ENCODE assay signal across 16 mouse cellular contexts in genomic region chr9:14024701-14025100, GRCm38 (mm10).
A peak's percentile ranks its signal among the peaks of the same experiment; 100 is the strongest.
DNase-seq lines count a peak whose midpoint lies in the region; TF ChIP-seq lines count a peak whose summit lies in the region.
"Had no signal": no experiment of that assay in that cellular context is flagged by ENCODE, and none has a peak within 500 bp of the region (broad histone marks: within the 10 kb centered on the region; RNA-seq: fewer than 3 reads in every experiment).

No protein-coding gene starts in this region.

- H3K27ac ChIP-seq in thymus, adult 2 months (ENCODE audit: control insufficient read depth, insufficient read depth, low read length): no peak overlapping the region
- H3K27ac ChIP-seq: embryonic facial prominence, embryonic 13.5 days; hindbrain, postnatal 0 days; midbrain, embryonic 10.5 days; stomach, postnatal 0 days had no signal

- intact Hi-C loops in gastrocnemius, postnatal 36 days (cut with DNase I): no loop called here

- no peaks in the 10 kb centered on the region for H3K36me3 ChIP-seq in thymus, adult 2 months (ENCODE audit: control insufficient read depth, insufficient read depth, low read length)
- H3K36me3 ChIP-seq: embryonic facial prominence, embryonic 13.5 days; midbrain, embryonic 10.5 days had no signal

- no peaks in the 10 kb centered on the region for H3K27me3 ChIP-seq in thymus, adult 2 months (ENCODE audit: control insufficient read depth, insufficient read depth, low read length)
- H3K27me3 ChIP-seq: embryonic facial prominence, embryonic 13.5 days had no signal

- no peak for TF ChIP-seq POLR2A in lung, adult 2 months (IDR thresholded peaks at IDR 0.05; ENCODE audit: borderline replicate concordance, extremely low read depth, low read depth, low read length)
- no peak for TF ChIP-seq POLR2A in thymus, adult 2 months (IDR thresholded peaks at IDR 0.05; ENCODE audit: control insufficient read depth, extremely low read depth, insufficient read depth, low read length, poor library complexity)

- H3K4me1 ChIP-seq in lung, adult 2 months (ENCODE audit: control insufficient read depth, insufficient read depth, low read length): peaks cover 2% of the 10 kb centered on the region; the same call in 1 of the 2 replicates
- H3K4me1 ChIP-seq in thymus, adult 2 months (replicated peaks; ENCODE audit: control insufficient read depth, insufficient read depth, low read length): no peaks in the 10 kb centered on the region
- H3K4me1 ChIP-seq: midbrain, embryonic 10.5 days had no signal

- no peak overlapping the region for H3K4me3 ChIP-seq in lung, adult 2 months (replicated peaks; ENCODE audit: extremely low read depth, low read depth, low read length)
- no peak overlapping the region for H3K4me3 ChIP-seq in thymus, adult 2 months (ENCODE audit: control insufficient read depth, insufficient read depth, low read length)
- H3K4me3 ChIP-seq: embryonic facial prominence, embryonic 13.5 days; midbrain, embryonic 10.5 days had no signal

- 40% methylated on average over 3 of the region's 3 CpGs for WGBS in lung, adult 2 months
- whole genome bisulfite sequencing in thymus, adult 2 months: 88% methylated on average over 3 of the region's 3 CpGs

- DNase-seq in gastrocnemius, postnatal 10 days: peak; percentile 19
- no peak for DNase-seq in gastrocnemius, postnatal 36 days
- DNase-seq in ovary, adult 18-20 months (ENCODE audit: low spot score): peak; percentile 29
- DNase-seq in ovary, postnatal 14 days (ENCODE audit: low spot score): no peak
- peak; percentile 6 for DNase-seq in lung, adult 2 months
- DNase-seq in lung, postnatal 14 days: peak; percentile 51
- DNase-seq in thymus, adult 2 months: no peak
- no peak for DNase-seq in frontal cortex, postnatal 36 days (ENCODE audit: low spot score in 2 of 2)
- DNase-seq: cerebellum, adult 9-11 months; kidney, adult 8-10 months; liver, postnatal 0 days; thymus, postnatal 25 days had no signal

- TF ChIP-seq CTCF in lung, adult 2 months (IDR thresholded peaks at IDR 0.05; ENCODE audit: insufficient read depth, low read length): no peak
- no peak for TF ChIP-seq CTCF in thymus, adult 2 months (IDR thresholded peaks at IDR 0.05; ENCODE audit: borderline replicate concordance, control insufficient read depth, extremely low read depth, insufficient read depth, low read length, poor library complexity)

Comparison
In these comparisons a context has a peak if more than half of its experiments do, and no peak if none do; other contexts are left out.
1. DNase-seq: peak in gastrocnemius, postnatal 10 days (single experiment), ovary, adult 18-20 months (single experiment), lung, adult 2 months (single experiment) and lung, postnatal 14 days (single experiment); none in gastrocnemius, postnatal 36 days (0 of 2), ovary, postnatal 14 days (single experiment), thymus, adult 2 months (single experiment) and frontal cortex, postnatal 36 days (0 of 2).